Mouse (Mus musculus) right cerebral cortex, postnatal 36 days (tissue): ENCODE measurements around the gene Prcp.
"Not testable (repeated sequence)": the region's sequence is repeated elsewhere in the genome, so short reads cannot be mapped to it uniquely, and the experiment has no call there.

Experiments
- DNase-seq, 2 experiments: peaks; one replicate each; pipeline ENCODE4 v3.0.0; 2022; ENCODE audit warnings: low spot score in 2 of 2, mixed read lengths in 1 of 2

Prcp gene

DNA sequence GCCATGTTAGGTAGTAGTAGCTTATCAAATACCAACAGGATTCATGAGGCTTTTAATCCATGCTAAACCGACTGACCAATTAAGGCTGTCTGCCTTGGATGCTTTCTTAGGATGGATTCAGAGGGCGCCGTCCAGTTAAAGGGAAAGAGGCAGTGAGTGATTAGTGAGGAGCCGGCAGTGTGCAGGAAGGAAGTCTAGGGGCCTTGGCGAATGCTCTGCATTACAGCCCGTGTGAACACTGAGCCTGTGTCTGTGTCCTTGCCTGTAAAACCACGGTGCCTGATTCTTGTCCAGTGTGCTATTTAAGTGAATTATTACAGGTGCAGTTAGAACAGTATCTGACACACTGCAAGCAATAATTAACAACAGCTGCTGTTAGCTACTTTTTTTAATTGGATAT lies 104.5 kb downstream of the Prcp start:
- not testable (repeated sequence) for DNase-seq

DNA sequence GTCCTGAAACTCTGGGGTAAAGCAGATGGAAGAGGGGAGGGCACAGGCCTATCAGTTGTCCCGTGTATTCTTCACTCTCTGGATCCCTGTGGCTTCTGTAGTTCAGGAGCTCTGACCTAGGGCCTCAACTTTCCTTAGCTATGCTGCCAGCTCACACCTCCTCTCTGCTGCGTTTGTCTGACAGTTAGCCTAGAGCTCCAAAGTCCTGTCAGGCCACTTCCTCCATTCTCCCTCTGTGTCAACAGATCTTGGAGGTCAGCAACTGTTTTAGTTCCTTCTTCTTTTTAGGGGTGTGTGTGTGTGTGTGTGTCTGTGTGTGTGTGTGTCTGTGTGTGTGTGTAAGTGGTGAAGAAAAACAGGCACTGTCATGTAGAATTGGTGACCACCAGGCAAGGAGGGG lies 106.5 kb downstream of the Prcp start:
- no peak for DNase-seq

DNA sequence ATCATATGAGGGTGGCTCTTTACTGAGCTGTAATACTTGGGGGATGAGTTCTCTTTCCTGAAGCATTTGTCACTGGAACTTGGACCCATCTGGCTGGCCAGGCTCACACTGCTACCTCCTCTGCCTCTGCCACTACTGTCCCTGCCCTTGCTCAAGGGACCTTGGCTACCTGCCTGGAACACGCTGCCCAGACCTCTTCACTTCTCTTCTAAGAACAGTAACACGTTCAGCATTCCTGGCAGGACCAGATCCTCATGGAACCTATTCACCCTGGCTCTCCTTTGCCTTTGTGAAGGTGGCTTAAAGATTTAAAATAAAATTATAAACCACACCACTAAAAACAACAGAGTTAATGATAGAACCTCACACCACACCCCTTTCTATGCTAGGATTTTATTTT lies 107.6 kb downstream of the Prcp start:
- DNase-seq: no peak
